Mouse (Mus musculus) liver, adult 2 months (tissue): ENCODE measurements around the gene Zfp260.

Experiments
- CTCF ChIP-seq: fragments of 200-500 bp; IDR thresholded peaks from 2 replicates; pipeline ENCODE4 v1.5.1; 2011; ENCODE audit warnings: low read depth, low read length, control low read depth
- POLR2A ChIP-seq: fragments of 200-500 bp; IDR thresholded peaks from 2 replicates; pipeline ENCODE4 v1.6.1; 2011; ENCODE audit warnings: low read length, control low read depth; ENCODE audit not compliant: insufficient read depth; ENCODE audit errors: extremely low read depth

GRCm38 (mm10) chr7:30093918-30094415 is 610 bp upstream of the Zfp260 start:
- TF ChIP-seq POLR2A (no peak), CTCF (no peak)
